Mouse (Mus musculus) G1E (cell line): ENCODE data around the gene Gm17482.

Experiments
- CTCF ChIP-seq: IDR thresholded peaks from 2 replicates; pipeline ENCODE4 v1.5.1; 2012; ENCODE audit warnings: low read depth, low read length, inconsistent platforms, mixed read lengths
- GATA2 ChIP-seq: IDR thresholded peaks from 2 replicates; pipeline ENCODE4 v1.6.1; 2012; ENCODE audit warnings: low read depth, low read length, inconsistent platforms, borderline replicate concordance
- POLR2AphosphoS5 ChIP-seq: IDR thresholded peaks from 2 replicates; pipeline ENCODE4 v1.6.1; 2012; ENCODE audit warnings: low read depth, low read length, inconsistent platforms; ENCODE audit not compliant: insufficient replicate concordance
- TAL1 ChIP-seq: conservative IDR thresholded peaks from 2 replicates; pipeline ENCODE4 v1.6.1; 2012; ENCODE audit warnings: low read depth, low read length, inconsistent platforms, mixed read lengths

GRCm38 (mm10) chr6:115255171-115255570 is 28.0 kb downstream of the Gm17482 start:
- TF ChIP-seq CTCF: no peak
- TF ChIP-seq GATA2: no peak
- no peak for TF ChIP-seq TAL1
- no peak for TF ChIP-seq POLR2AphosphoS5
